Mouse (Mus musculus) limb, embryonic 15.5 days (tissue): ENCODE measurements around the gene Eif4g1. TPM values are rescaled to one million over a fixed set of nuclear protein-coding genes. Genes with fewer than 3 reads are reported as not detected.

Source experiments
- ATAC-seq: fragments of 200-750 bp; cut with Nextera tagmentation; 2 replicates; pipeline ENCODE4 v1.8.0; 2017; ENCODE audit warnings: low read depth, moderate TSS enrichment; ENCODE audit not compliant: insufficient number of reproducible peaks, low FRiP score, low TSS enrichment
- H3K27ac ChIP-seq: fragments of 300-500 bp; sonication (generic); 2 replicates; pipeline ENCODE4 v1.5.1; 2015; ENCODE audit warnings: moderate library complexity, mild to moderate bottlenecking, inconsistent platforms
- H3K27me3 ChIP-seq: fragments of 300-500 bp; sonication (generic); 2 replicates; pipeline ENCODE4 v1.6.1; 2015; ENCODE audit warnings: inconsistent platforms
- H3K36me3 ChIP-seq: fragments of 300-500 bp; sonication (generic); 2 replicates; pipeline ENCODE4 v1.6.1; 2015; ENCODE audit warnings: inconsistent platforms
- H3K4me1 ChIP-seq: fragments of 300-500 bp; sonication (generic); 2 replicates; pipeline ENCODE4 v1.6.1; 2015; ENCODE audit warnings: inconsistent platforms
- H3K4me2 ChIP-seq: fragments of 300-500 bp; sonication (generic); 2 replicates; pipeline ENCODE4 v1.6.1; 2015; ENCODE audit warnings: mild to moderate bottlenecking, inconsistent platforms
- H3K4me3 ChIP-seq: fragments of 300-500 bp; sonication (generic); 2 replicates; pipeline ENCODE4 v1.5.1; 2015; ENCODE audit warnings: mild to moderate bottlenecking, inconsistent platforms
- H3K9ac ChIP-seq: fragments of 300-500 bp; sonication (generic); 2 replicates; pipeline ENCODE4 v1.6.1; 2015; ENCODE audit warnings: inconsistent platforms
- H3K9me3 ChIP-seq: fragments of 300-500 bp; sonication (generic); 2 replicates; pipeline ENCODE4 v1.6.1; 2016; ENCODE audit warnings: inconsistent platforms
- WGBS: fragments of 180-500 bp; shearing (Covaris S2); methylation state at CpG from one replicate; pipeline ENCODE4 v1.1.7; 2015; 5-methylcytosine and 5-hydroxymethylcytosine counted together
- polyA plus RNA-seq: library from polyadenylated mRNA; unstranded; fragments of >200 nt; fragmentation: Nextera tagmentation; extraction: Ambion mirVana; gene quantifications from 2 replicates; pipeline ENCODE4 v1.2.1, GENCODE M21; 2015

Eif4g1 gene
- polyA plus RNA-seq, 1 experiment from 2014 or later: 175 TPM

DNA sequence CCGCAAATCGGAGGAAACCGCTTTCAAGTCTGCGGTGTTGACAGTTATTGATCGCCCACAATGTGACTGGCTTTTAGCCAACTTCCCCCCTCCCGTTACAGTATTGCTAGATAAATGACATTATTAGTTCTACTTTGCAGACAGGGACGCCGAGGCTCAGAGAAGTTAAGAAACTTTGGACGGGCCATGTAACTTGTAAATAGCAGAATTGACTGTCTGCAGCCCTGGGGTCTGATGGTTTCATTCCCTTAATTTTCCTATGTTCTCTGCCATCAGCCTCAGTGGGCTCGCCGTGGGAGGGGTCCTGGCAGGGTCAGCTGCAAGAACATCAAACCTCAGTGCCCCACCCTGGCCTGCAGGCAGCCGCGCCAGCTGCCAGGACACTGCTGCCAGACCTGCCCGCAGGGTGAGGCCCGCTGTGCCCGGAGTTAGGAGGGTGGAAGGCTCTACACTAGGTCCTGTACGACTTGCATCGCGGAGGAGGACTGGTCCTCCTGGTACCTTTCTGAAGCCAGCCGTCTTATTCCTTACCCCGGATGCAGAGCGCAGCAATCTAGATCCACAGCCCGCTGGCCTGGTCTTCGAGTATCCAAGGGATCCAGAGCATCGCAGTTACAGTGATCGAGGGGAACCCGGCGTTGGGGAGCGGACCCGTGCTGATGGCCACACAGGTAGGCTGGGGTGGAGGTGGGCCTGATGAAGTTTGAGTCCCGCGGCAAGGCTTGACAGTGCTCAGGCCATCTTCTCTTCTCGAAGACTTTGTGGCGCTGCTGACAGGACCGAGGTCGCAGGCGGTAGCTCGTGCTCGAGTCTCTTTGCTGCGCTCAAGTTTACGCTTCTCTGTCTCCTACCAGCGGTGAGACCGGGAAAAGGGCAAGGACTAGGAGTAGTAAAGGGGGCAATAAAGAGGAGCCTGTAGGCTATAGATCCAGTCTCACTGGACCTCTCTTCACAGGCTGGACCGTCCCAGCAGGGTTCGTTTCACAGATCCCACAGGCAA lies 65.9 kb downstream of the Eif4g1 start, which contains the start of gene Thpo:
Thpo (minus strand) TSS at position 781 of the 1,000 bp plus-strand sequence.
- Histone ChIP-seq H3K36me3 (peaks cover 7% of the 10 kb centered on the region; the same call in 1 of the 2 replicates), H3K4me1 (peaks cover 25% of the 10 kb centered on the region), H3K9ac (peak within 1 kb of the TSS; percentile 85), H3K4me3 (peak within 1 kb of the TSS; percentile 68), H3K4me2 (peak within 1 kb of the TSS; percentile 94), H3K9me3 (no peaks in the 10 kb centered on the region), H3K27ac (peak within 1 kb of the TSS; percentile 91), H3K27me3 (peaks cover 33% of the 10 kb centered on the region)
- 4% methylated on average over 45 of the region's 45 CpGs for WGBS
- ATAC-seq: no peak

DNA sequence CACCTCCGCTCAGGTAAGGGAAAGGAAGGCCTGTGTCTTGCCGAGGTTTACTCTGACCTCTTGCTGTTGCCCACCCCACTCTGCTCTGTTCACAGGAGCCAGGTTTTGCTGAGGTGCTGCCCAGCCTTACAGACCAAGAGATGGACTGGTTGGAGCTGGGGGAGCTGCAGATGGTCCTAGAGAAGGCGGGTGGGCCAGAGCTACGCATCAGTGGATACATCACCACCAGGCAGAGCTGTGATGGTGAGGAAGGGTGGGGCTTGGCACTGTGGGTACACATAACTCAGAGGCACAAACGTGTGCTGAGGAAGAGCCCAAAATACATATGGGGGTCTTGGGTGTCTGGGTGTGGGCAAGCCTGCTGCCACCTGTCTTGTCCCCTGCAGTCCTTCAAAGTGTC lies 67.5 kb downstream of the Eif4g1 start:
- WGBS: 71% methylated on average over 5 of the region's 5 CpGs
- peaks cover 33% of the 10 kb centered on the region for H3K27me3 ChIP-seq

DNA sequence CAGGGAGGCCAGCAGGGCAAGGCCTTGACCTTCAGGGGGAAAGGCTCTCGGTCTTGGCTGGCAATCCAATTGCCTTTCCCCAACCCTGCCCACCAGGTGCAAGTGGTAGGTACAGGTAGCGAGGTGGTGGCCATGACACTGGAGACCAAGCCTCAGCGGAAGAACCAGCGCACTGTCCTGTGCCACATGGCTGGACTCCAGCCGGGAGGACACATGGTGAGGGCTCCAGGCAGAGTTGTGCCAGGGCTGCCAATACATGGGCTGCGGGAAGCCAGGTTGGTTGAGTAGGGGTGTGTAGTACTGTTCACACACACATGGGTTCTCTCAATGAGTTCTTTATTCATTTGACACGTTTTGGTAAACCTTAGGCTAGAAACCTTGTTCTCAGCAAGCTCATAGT lies 68.1 kb downstream of the Eif4g1 start:
- no peak for ATAC-seq

More for the DNA sequence above, 67.5 kb downstream of the Eif4g1 start:
- Histone ChIP-seq H3K9ac (no peak overlapping the region), H3K4me2 (no peak overlapping the region), H3K4me1 (peaks cover 25% of the 10 kb centered on the region), H3K36me3 (peaks cover 7% of the 10 kb centered on the region; the same call in 1 of the 2 replicates), H3K9me3 (no peaks in the 10 kb centered on the region), H3K4me3 (no peak overlapping the region), H3K27ac (no peak overlapping the region)
- no peak for ATAC-seq

GRCm38 (mm10) chr16:20736823-20737222 lies 68.7 kb downstream of the Eif4g1 start:
- ATAC-seq: no peak
- H3K36me3 ChIP-seq: peaks cover 14% of the 10 kb centered on the region
- no peaks in the 10 kb centered on the region for H3K9me3 ChIP-seq
- H3K4me1 ChIP-seq: peaks cover 24% of the 10 kb centered on the region
- H3K9ac ChIP-seq: no peak overlapping the region
- H3K4me2 ChIP-seq: no peak overlapping the region
- no peak overlapping the region for H3K4me3 ChIP-seq
- peaks cover 33% of the 10 kb centered on the region for H3K27me3 ChIP-seq
- 83% methylated on average over 5 of the region's 5 CpGs for WGBS
- H3K27ac ChIP-seq: no peak overlapping the region

More for the DNA sequence above, 68.1 kb downstream of the Eif4g1 start:
- Histone ChIP-seq H3K9ac (no peak overlapping the region), H3K4me3 (no peak overlapping the region), H3K4me2 (no peak overlapping the region), H3K36me3 (peaks cover 9% of the 10 kb centered on the region), H3K27me3 (peaks cover 33% of the 10 kb centered on the region), H3K27ac (no peak overlapping the region), H3K9me3 (no peaks in the 10 kb centered on the region), H3K4me1 (peaks cover 25% of the 10 kb centered on the region)
- 88% methylated on average over 7 of the region's 7 CpGs for whole genome bisulfite sequencing

DNA sequence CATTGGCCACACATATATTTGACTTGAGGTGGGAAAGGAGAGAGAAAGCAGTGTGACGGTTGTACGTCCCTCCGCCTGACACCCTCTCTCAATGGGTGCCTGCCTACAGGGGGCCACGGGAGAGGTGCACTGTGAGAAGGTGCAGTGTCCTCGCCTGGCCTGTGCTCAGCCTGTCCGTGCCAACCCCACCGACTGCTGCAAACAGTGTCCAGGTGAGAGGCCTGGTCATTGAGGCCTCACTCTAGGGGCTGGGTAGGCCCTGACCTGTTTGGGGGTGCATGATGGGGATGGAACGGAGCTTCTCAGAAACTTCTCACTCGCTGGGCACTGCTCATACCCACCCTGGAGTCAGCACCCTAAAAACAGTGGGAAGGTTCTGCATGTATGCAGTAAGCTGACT lies 71.7 kb downstream of the Eif4g1 start:
- Histone ChIP-seq H3K9me3 (no peaks in the 10 kb centered on the region), H3K4me1 (no peaks in the 10 kb centered on the region), H3K27ac (no peak overlapping the region), H3K27me3 (peaks cover 20% of the 10 kb centered on the region), H3K4me3 (no peak overlapping the region), H3K4me2 (no peak overlapping the region), H3K9ac (no peak overlapping the region), H3K36me3 (peaks cover 17% of the 10 kb centered on the region)
- WGBS: 95% methylated on average over 9 of the region's 9 CpGs
- ATAC-seq: no peak

Other genes starting within 250 kb of the Eif4g1 start
- 67.0 and 76.2 TPM in 2 replicates for gene Abcc5, start 241.9 kb upstream of the Eif4g1 start, polyA plus RNA-seq
- 88.4 and 93.5 TPM in 2 replicates for gene Eif2b5, start 169.5 kb upstream of the Eif4g1 start, polyA plus RNA-seq
- 20.9 and 22.0 TPM in 2 replicates for gene Dvl3, start 151.3 kb upstream of the Eif4g1 start, polyA plus RNA-seq
- 572 and 581 TPM in 2 replicates for gene Ap2m1, start 132.8 kb upstream of the Eif4g1 start, polyA plus RNA-seq
- gene Abcf3, start 119.7 kb upstream of the Eif4g1 start, polyA plus RNA-seq: 60.0 and 60.3 TPM in 2 replicates
- 0.55 and 0.60 TPM in 2 replicates for gene Vwa5b2, start 78.8 kb upstream of the Eif4g1 start, polyA plus RNA-seq
- gene Eef1akmt4, start 56.7 kb upstream of the Eif4g1 start, polyA plus RNA-seq: 29.6 and 29.7 TPM in 2 replicates
- not detected in 2 replicates for gene Gm49333, start 56.7 kb upstream of the Eif4g1 start, polyA plus RNA-seq
- gene Alg3, start 56.6 kb upstream of the Eif4g1 start, polyA plus RNA-seq: 33.6 and 38.4 TPM in 2 replicates
- 1.1 and 1.2 TPM in 2 replicates for gene Camk2n2, start 47.0 kb upstream of the Eif4g1 start, polyA plus RNA-seq
- gene Ece2, start 38.5 kb upstream of the Eif4g1 start, polyA plus RNA-seq: 5.3 and 6.3 TPM in 2 replicates
- gene Psmd2, start 16.7 kb upstream of the Eif4g1 start, polyA plus RNA-seq: 292 and 314 TPM in 2 replicates
- 12.8 and 13.2 TPM in 2 replicates for gene Fam131a, start 24.9 kb downstream of the Eif4g1 start, polyA plus RNA-seq
- gene Polr2h, start 49.4 kb downstream of the Eif4g1 start, polyA plus RNA-seq: 87.1 and 89.8 TPM in 2 replicates
- 12.7 and 13.8 TPM in 2 replicates for gene Clcn2, start 49.4 kb downstream of the Eif4g1 start, polyA plus RNA-seq
- gene Chrd, start 64.8 kb downstream of the Eif4g1 start, polyA plus RNA-seq: 12.2 and 12.8 TPM in 2 replicates
- gene Thpo, start 66.2 kb downstream of the Eif4g1 start, polyA plus RNA-seq: 0.66 and 0.83 TPM in 2 replicates